Mouse (Mus musculus): ENCODE results near the gene Nek8.

The Nek8 gene

DNA sequence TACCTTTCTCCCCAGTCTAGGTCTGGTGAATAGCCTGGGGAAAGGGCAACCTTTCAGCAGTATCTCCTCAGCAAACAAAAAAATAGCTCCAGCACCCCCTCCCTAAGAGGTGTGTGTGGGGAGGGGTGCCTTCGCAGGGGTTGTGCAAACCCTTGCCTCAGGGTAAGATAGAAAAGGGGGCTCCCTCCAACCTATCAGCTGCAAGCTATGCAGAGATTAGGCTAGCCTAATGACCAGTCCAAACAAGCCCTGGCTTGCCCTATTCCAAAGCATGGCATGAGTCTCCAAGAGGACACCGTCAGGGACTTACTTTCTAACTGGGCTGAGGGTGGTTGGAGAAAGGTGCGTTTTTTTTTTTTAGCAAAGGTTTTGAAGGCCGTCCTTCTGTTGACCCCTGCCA lies 10.3 kb downstream of the Nek8 start:
- DNase-seq (ENCODE audit: low spot score), result no peak

GRCm38 (mm10) chr11:78165761-78166109 lies 10.7 kb downstream of the Nek8 start:
- peak; percentile 42 for DNase-seq (ENCODE audit: low spot score)

- peak; percentile 64 for DNase-seq (ENCODE audit: low spot score)
Observed at GRCm38 (mm10) chr11:78164924-78165760, 11.3 kb downstream of the Nek8 start, which contains the start of gene Traf4. Gene Traf4 (minus strand): TSS chr11:78165589.

GRCm38 (mm10) chr11:78164604-78164923 lies 11.9 kb downstream of the Nek8 start:
- no peak for DNase-seq (ENCODE audit: low spot score)

GRCm38 (mm10) chr11:78163681-78164603 lies 12.5 kb downstream of the Nek8 start:
- DNase-seq (ENCODE audit: low spot score), result no peak

- DNase-seq (ENCODE audit: low spot score), result no peak
Observed at GRCm38 (mm10) chr11:78163045-78163444, 13.4 kb downstream of the Nek8 start.

DNA sequence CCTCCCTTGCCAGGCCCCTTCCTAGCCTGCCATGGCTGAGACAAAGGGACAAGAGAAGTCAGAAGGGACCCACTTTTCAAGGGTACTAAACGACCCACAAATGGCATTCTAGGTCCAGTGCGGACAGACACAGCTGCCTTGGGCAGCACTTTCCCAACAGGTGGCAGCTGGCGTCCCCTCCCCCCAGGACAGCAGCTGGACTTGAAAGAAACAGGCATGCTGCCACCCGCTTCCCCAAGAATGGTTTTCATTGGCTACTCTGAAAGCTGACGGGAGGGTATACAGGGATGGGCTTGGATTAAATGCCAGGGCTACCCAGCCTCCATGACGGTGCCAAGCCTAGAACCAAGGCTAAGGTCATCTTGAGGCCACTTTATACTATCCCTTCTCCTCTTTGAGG lies 14.0 kb downstream of the Nek8 start:
- DNase-seq (ENCODE audit: low spot score), result peak; percentile 55

DNA sequence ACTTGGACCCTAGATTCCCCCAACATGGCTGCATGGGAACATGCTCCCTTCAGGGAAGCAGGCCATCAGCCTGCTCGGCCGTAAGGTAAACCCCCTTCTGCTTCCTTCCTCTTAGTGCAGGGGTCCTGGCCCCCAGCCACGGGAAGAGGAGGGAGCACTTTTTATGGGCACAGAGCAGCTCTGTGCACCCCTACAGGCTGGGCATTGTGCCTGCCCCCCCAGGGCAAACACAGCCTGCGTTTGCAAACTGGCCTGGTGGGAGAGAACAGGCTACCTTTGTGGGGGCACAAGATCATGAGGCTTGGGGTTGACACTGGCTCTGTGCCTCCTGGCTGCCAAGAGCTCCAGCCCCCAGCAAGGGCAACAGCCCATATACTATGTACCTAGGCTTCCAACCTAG lies 14.5 kb downstream of the Nek8 start:
- no peak for DNase-seq (ENCODE audit: low spot score)

- DNase-seq (ENCODE audit: low spot score), result no peak
Observed at GRCm38 (mm10) chr11:78161169-78161568, 15.3 kb downstream of the Nek8 start.

GRCm38 (mm10) chr11:78160675-78161074 lies 15.8 kb downstream of the Nek8 start:
- no peak for DNase-seq (ENCODE audit: low spot score)

- no peak for DNase-seq (ENCODE audit: low spot score)
Observed at GRCm38 (mm10) chr11:78160171-78160570, 16.3 kb downstream of the Nek8 start.

DNA sequence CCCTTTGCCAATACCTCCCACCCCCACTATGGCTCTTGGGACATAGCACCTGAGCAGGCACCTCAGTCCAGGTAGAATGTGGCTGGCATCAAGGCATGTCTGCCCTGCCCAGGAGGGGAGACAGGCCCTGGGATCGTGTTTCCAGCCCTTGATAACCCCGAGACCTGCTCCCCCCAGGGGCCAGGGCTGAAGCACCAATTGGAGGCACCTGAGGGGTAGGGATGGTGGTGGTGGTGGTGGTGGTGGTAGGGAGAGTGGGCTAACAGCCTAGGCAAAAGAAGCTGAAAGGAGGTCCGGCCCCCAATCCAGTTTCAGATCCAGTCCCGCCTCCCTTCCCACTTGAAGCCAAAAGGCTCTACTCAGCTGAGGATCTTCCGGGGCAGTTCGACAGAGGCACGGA lies 16.9 kb downstream of the Nek8 start:
- no peak for DNase-seq (ENCODE audit: low spot score)

DNA sequence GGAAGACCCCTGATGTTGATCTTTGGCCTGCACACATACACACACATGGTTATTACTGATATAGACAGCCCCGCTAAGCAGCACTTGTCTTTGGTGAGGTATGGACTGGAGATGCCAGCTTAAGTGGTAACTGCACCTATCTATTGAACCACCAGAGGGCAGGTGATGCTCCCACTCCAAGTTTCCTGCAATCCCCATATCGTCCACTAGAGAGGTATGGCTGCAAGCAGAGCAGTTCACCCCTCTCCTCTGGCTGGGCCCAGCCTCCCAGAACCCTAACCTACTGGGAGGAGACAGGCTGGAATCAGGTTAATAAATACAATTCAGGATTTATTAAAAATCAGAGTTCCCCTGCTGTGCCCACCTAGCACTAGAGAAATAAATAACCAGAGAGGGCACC lies 17.4 kb downstream of the Nek8 start:
- DNase-seq (ENCODE audit: low spot score), result peak; percentile 89

DNA sequence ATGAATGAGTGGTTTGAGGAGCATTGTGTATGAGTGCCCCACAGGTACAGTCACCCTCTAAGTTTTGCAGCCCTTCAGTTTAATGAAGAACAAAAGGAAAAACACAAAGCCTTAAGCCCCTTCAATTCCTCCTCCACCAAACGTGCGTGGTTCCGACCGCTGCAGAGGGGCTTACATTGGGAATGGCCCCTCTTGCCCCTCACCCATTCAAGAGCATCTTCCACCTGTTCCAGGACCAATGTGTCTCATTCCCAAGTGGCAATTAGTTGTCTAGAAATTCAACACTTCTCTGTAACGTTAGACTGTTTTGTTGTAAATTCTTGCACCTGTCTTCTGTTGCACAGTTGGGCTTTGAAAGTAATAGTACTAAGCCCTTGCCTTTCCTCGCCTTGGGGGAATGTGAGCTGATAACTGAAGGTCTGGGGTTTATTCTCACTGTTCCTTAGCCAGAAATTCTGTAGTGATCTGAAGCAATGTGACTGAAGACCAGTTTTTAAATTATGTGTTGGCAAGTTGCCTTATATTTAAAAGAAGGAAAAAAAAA lies 20.2 kb downstream of the Nek8 start:
- no peak for DNase-seq (ENCODE audit: low spot score)

DNA sequence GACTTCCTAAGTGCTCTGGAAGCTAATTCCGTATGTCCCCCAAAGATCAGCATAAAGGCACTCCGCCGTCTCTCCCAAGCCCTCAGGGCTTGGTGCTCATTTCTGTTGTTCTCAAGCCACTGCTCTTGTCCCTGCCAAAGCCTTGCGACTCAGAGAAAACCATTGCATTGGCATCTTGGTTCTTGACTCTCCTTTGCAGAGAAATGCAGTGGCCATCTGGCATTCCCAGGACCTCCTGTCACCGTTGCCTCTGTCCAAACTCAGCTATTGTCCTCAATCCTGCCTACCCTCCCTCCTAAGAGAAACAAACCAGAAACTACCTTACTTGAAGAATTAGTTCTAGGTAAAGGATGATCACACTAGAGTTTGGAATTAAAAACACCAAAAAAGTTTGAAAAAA lies 20.8 kb downstream of the Nek8 start:
- DNase-seq (ENCODE audit: low spot score), result no peak

DNA sequence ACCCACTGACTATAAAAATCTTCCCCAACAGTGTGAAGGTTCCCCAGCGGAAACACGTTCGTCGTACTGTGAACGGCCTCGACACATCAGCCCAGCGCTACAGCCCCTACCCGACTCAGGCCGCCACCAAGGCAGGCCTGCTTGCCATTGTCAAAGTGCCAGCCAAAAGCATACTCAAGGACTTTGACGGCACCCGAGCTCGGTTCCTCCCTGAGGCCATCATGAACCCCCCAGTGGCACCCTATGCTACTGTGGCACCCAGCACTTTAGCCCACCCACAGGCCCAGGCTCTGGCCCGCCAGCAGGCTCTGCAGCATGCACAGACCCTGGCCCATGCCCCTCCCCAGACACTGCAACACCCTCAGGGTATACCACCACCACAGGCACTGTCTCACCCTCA lies 22.7 kb downstream of the Nek8 start:
- no peak for DNase-seq (ENCODE audit: low spot score)

DNA sequence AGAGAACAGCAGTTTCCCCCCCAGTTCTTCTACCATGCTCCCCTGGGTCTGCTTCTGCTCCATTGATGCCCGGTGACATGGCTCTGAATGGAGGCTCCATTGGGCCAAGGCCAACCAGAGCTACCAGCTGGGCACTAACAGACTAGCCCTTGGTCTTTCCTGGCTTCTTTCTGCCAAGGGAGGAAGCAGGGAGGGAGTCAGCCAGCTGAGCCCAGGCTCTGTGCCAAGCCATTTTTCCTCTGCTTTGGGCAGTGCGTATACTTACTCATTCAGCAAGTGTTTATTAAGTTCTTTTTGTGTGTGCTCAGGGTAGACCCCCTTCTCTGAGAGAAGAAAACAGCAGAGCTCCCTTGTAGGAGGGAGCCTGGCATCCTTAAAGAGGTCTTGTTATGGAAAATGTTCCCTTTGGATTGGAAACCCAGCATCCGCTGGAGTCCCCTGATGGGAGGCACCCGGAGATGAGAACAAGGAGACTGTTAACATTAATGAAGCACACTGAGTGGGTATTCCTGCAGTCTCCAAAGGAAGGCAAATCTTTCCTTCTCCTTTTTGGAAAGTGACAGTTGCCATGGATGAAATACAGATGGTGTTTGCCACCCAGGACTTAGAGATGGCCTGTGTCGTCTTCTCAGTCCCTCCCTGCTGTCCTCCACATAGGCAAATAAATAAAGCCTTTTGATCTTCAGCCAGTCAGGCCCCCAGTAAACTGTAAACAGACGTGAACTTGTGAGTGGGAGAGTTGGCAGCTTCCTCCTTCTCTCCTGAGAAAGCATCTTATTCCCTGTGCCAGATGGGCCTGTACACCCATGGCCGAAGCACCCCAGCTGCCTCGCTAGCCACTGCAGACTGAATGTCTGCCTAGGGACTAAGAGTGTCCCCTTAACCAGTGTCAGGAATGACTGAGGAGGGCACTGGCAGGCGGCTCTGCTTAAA lies 23.9 kb downstream of the Nek8 start:
- peak; percentile 85 for DNase-seq (ENCODE audit: low spot score)

- no peak for DNase-seq (ENCODE audit: low spot score)
Observed at GRCm38 (mm10) chr11:78151161-78151560, 25.3 kb downstream of the Nek8 start.

DNA sequence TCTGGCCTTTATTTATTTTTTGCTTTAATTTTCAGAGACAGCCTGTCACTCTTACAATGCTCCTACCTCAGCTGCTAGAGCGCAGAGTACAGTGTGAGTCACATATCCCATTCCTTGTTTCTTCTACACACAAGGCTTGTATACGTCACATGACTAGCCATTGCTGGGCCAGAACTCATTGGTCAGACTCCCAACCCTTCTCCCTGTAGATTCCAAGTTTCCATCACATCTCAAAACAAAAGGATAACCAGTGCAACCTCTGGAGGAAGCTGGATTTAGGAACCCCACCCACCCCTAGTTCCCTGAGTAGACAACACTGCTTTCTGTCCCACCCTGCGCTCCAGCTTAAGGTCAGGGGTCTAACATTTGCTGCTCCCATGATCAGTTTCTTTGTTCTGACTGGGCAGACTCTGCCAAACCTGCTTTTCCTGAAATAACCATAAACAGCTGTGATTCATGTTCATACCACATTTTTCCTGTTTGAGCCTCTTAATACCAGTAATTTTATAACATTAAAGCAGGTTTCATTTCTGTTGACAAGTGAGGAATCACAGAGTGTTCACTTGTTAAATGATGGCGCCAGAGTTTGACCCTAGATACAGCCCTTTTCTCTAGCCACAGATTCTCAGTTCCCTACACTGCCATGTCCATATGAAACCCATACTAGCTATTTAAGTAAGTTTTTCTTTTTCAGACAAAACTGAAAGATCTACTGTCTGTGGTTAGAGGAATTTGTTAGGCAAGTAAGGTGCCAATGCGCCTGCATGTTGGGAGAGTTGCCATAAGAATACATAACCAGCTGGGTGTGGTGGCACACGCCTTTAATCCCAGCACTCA lies 29.6 kb downstream of the Nek8 start:
- DNase-seq (ENCODE audit: low spot score), result no peak

- no peak for DNase-seq (ENCODE audit: low spot score)
Observed at GRCm38 (mm10) chr11:78146168-78146567, 30.3 kb downstream of the Nek8 start.

GRCm38 (mm10) chr11:78143520-78143919 lies 33.0 kb downstream of the Nek8 start:
- DNase-seq (ENCODE audit: low spot score), result no peak
